Mouse (Mus musculus): ENCODE measurements around the gene Gm20219. TPM values are rescaled to one million over a fixed set of nuclear protein-coding genes. Genes with fewer than 3 reads are reported as not detected.

Gm20219 gene
- polyA plus RNA-seq, 1 experiment from 2014 or later = 10.7 TPM

- no peaks in the 10 kb centered on the region for H3K9me3 ChIP-seq
- H3K9ac ChIP-seq = no peak overlapping the region
- no peak for ATAC-seq (ENCODE audit: insufficient read depth, low FRiP score, low read depth)
- H3K36me3 ChIP-seq = no peaks in the 10 kb centered on the region
- no peaks in the 10 kb centered on the region for H3K27me3 ChIP-seq (replicated peaks)
- H3K27ac ChIP-seq = 0 out of 2 replicates have a peak overlapping the region, but pooled peaks have one; percentile 6
- H3K4me1 ChIP-seq = 0 out of 2 replicates have a peak, but pooled peaks cover 6% of the 10 kb centered on the region
- 73% methylated on average over 6 of the region's 6 CpGs for WGBS
- H3K4me3 ChIP-seq (replicated peaks) = no peak overlapping the region
- H3K4me2 ChIP-seq = no peak overlapping the region; the same call in 1 of the 2 replicates
These were observed 2.2 kb downstream of the Gm20219 start for GRCm38 (mm10) chr17:56551841-56552581.

- H3K36me3 ChIP-seq = no peaks in the 10 kb centered on the region
- WGBS = 65% methylated on average over 12 of the region's 12 CpGs
- peak overlapping the region; percentile 48; the same call in 1 of the 2 replicates for H3K27ac ChIP-seq
- H3K4me3 ChIP-seq (replicated peaks) = no peak overlapping the region
- no peaks in the 10 kb centered on the region for H3K9me3 ChIP-seq
- no peaks in the 10 kb centered on the region for H3K27me3 ChIP-seq (replicated peaks)
- 0 out of 2 replicates have a peak, but pooled peaks cover 6% of the 10 kb centered on the region for H3K4me1 ChIP-seq
- ATAC-seq (ENCODE audit: insufficient read depth, low FRiP score, low read depth) = peak; percentile 15
- no peak overlapping the region for H3K4me2 ChIP-seq
- no peak overlapping the region for H3K9ac ChIP-seq
These were observed 3.3 kb downstream of the Gm20219 start for GRCm38 (mm10) chr17:56550784-56551475.

- WGBS = 60% methylated on average over 4 of the region's 4 CpGs
- Histone ChIP-seq H3K4me1 (0 out of 2 replicates have a peak, but pooled peaks cover 4% of the 10 kb centered on the region), H3K27ac (no peak overlapping the region)
These were observed 5.5 kb downstream of the Gm20219 start for GRCm38 (mm10) chr17:56548605-56549105.

GRCm38 (mm10) chr17:56547846-56548604 lies 6.2 kb downstream of the Gm20219 start:
- Histone ChIP-seq H3K27ac (no peak overlapping the region), H3K36me3 (no peaks in the 10 kb centered on the region), H3K4me3 (replicated peaks) (no peak overlapping the region), H3K9ac (no peak overlapping the region), H3K4me1 (0 out of 2 replicates have a peak, but pooled peaks cover 4% of the 10 kb centered on the region), H3K4me2 (no peak overlapping the region), H3K27me3 (replicated peaks) (no peaks in the 10 kb centered on the region), H3K9me3 (no peaks in the 10 kb centered on the region)
- no peak for ATAC-seq (ENCODE audit: insufficient read depth, low FRiP score, low read depth)
- 74% methylated on average over 9 of the region's 9 CpGs for WGBS

More at GRCm38 (mm10) chr17:56548605-56549105, 5.5 kb downstream of the Gm20219 start:
- no peak for ATAC-seq (ENCODE audit: insufficient read depth, low FRiP score, low read depth)
- Histone ChIP-seq H3K9me3 (no peaks in the 10 kb centered on the region), H3K9ac (no peak overlapping the region), H3K4me2 (no peak overlapping the region), H3K27me3 (replicated peaks) (no peaks in the 10 kb centered on the region), H3K36me3 (no peaks in the 10 kb centered on the region), H3K4me3 (replicated peaks) (no peak overlapping the region)

- no peak for ATAC-seq (ENCODE audit: insufficient read depth, low FRiP score, low read depth)
- Histone ChIP-seq H3K4me1 (no peaks in the 10 kb centered on the region), H3K27ac (no peak overlapping the region), H3K27me3 (replicated peaks) (no peaks in the 10 kb centered on the region), H3K36me3 (no peaks in the 10 kb centered on the region), H3K9ac (no peak overlapping the region), H3K9me3 (no peaks in the 10 kb centered on the region), H3K4me2 (no peak overlapping the region), H3K4me3 (replicated peaks) (no peak overlapping the region)
- 66% methylated on average over 17 of the region's 17 CpGs for WGBS
These were observed 6.9 kb downstream of the Gm20219 start for GRCm38 (mm10) chr17:56547116-56547845.

- Histone ChIP-seq H3K27me3 (replicated peaks) (no peaks in the 10 kb centered on the region), H3K4me2 (no peak overlapping the region), H3K36me3 (no peaks in the 10 kb centered on the region), H3K9me3 (no peaks in the 10 kb centered on the region), H3K27ac (no peak overlapping the region), H3K4me1 (no peaks in the 10 kb centered on the region), H3K9ac (no peak overlapping the region), H3K4me3 (replicated peaks) (no peak overlapping the region)
- no peak for ATAC-seq (ENCODE audit: insufficient read depth, low FRiP score, low read depth)
- WGBS = 83% methylated on average over 5 of the region's 5 CpGs
These were observed 7.6 kb downstream of the Gm20219 start for GRCm38 (mm10) chr17:56546576-56546975.

- no peaks in the 10 kb centered on the region for H3K4me1 ChIP-seq
- no peak overlapping the region for H3K4me3 ChIP-seq (replicated peaks)
- H3K9me3 ChIP-seq = no peaks in the 10 kb centered on the region
- H3K27ac ChIP-seq = no peak overlapping the region
- no peak for ATAC-seq (ENCODE audit: insufficient read depth, low FRiP score, low read depth)
- 80% methylated on average over 1 of the region's 1 CpGs for WGBS
- no peak overlapping the region for H3K9ac ChIP-seq
- H3K27me3 ChIP-seq (replicated peaks) = no peaks in the 10 kb centered on the region
- H3K4me2 ChIP-seq = no peak overlapping the region
- no peaks in the 10 kb centered on the region for H3K36me3 ChIP-seq
These were observed 8.2 kb downstream of the Gm20219 start for GRCm38 (mm10) chr17:56545945-56546344.

GRCm38 (mm10) chr17:56544699-56545387 lies 9.3 kb downstream of the Gm20219 start:
- WGBS = 72% methylated on average over 7 of the region's 7 CpGs

GRCm38 (mm10) chr17:56543684-56544224 lies 10.4 kb downstream of the Gm20219 start:
- H3K27me3 ChIP-seq (replicated peaks) = no peaks in the 10 kb centered on the region
- H3K9ac ChIP-seq = no peak overlapping the region

More at GRCm38 (mm10) chr17:56544699-56545387, 9.3 kb downstream of the Gm20219 start:
- Histone ChIP-seq H3K4me1 (no peaks in the 10 kb centered on the region), H3K36me3 (no peaks in the 10 kb centered on the region), H3K9ac (no peak overlapping the region), H3K9me3 (no peaks in the 10 kb centered on the region), H3K27ac (no peak overlapping the region), H3K4me3 (replicated peaks) (no peak overlapping the region), H3K27me3 (replicated peaks) (no peaks in the 10 kb centered on the region), H3K4me2 (no peak overlapping the region)
- ATAC-seq (ENCODE audit: insufficient read depth, low FRiP score, low read depth) = no peak

GRCm38 (mm10) chr17:56542736-56543135 lies 11.5 kb downstream of the Gm20219 start:
- no peak overlapping the region for H3K9ac ChIP-seq
- WGBS = 54% methylated on average over 8 of the region's 8 CpGs
- no peaks in the 10 kb centered on the region for H3K4me1 ChIP-seq
- no peaks in the 10 kb centered on the region for H3K9me3 ChIP-seq
- H3K27me3 ChIP-seq (replicated peaks) = no peaks in the 10 kb centered on the region
- no peaks in the 10 kb centered on the region for H3K36me3 ChIP-seq
- no peak overlapping the region for H3K4me3 ChIP-seq (replicated peaks)
- ATAC-seq (ENCODE audit: insufficient read depth, low FRiP score, low read depth) = no peak
- no peak overlapping the region for H3K27ac ChIP-seq
- no peak overlapping the region for H3K4me2 ChIP-seq

More at GRCm38 (mm10) chr17:56543684-56544224, 10.4 kb downstream of the Gm20219 start:
- no peaks in the 10 kb centered on the region for H3K4me1 ChIP-seq
- no peak overlapping the region for H3K27ac ChIP-seq
- no peaks in the 10 kb centered on the region for H3K9me3 ChIP-seq
- H3K36me3 ChIP-seq = no peaks in the 10 kb centered on the region
- H3K4me2 ChIP-seq = no peak overlapping the region
- no peak for ATAC-seq (ENCODE audit: insufficient read depth, low FRiP score, low read depth)
- WGBS = 78% methylated on average over 3 of the region's 3 CpGs
- no peak overlapping the region for H3K4me3 ChIP-seq (replicated peaks)

Measured in stomach, embryonic 15.5 days (tissue).